ENCODE assay signal across 9 mouse cellular contexts in the genomic region with DNA sequence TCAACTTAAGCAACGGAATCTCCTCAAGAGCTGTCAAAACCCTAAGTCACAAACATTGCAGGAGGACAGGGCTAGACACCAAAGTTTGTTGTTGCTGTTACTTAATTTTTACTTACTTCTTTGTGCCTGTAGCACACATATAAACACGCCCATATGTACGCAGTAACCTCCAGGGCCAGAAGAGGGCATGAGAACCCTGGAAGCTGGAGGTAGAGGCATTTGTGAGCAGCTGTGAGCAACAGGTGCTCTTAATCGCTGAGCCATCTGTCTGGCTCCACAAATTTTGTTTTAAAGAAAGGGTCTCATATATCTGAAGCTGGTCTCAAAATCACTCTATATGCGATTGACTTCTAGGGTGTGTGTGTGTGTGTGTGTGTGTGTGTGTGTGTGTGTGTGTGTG. TPM values are rescaled to one million over a fixed set of nuclear protein-coding genes. Genes with fewer than 3 reads are reported as not detected.
A peak's percentile ranks its signal among the peaks of the same experiment; 100 is the strongest.
DNase-seq lines count a peak whose midpoint lies in the region; ATAC-seq and TF ChIP-seq lines count a peak whose summit lies in the region.
"Had no signal": no experiment of that assay in that cellular context is flagged by ENCODE, and none has a peak within 500 bp of the region (broad histone marks: within the 10 kb centered on the region; RNA-seq: fewer than 3 reads in every experiment).

No protein-coding gene starts in this region.

- peak; percentile 20; the same call in 1 of the 2 replicates for TF ChIP-seq CTCF in embryonic fibroblast, embryonic 13.5 days (IDR thresholded peaks at IDR 0.05; ENCODE audit: borderline replicate concordance, insufficient read depth, low read length)
- peak; percentile 78 for TF ChIP-seq CTCF in liver, postnatal 0 days (IDR thresholded peaks at IDR 0.05; ENCODE audit: low read depth)

- peaks cover 8% of the 10 kb centered on the region; the same call in 1 of the 2 replicates for H3K4me1 ChIP-seq in midbrain, embryonic 11.5 days (ENCODE audit: control insufficient read depth, insufficient read depth, low read length)
- H3K4me1 ChIP-seq in midbrain, embryonic 15.5 days = peaks cover 9% of the 10 kb centered on the region
- 0 out of 2 replicates have a peak, but pooled peaks cover 2% of the 10 kb centered on the region for H3K4me1 ChIP-seq in embryonic fibroblast, embryonic 13.5 days (ENCODE audit: control insufficient read depth, insufficient read depth, low read length)
- H3K4me1 ChIP-seq in liver, postnatal 0 days (ENCODE audit: insufficient read depth) = peaks cover 6% of the 10 kb centered on the region; the same call in 1 of the 2 replicates

- H3K9ac ChIP-seq in midbrain, embryonic 11.5 days (ENCODE audit: low read length) = no peak overlapping the region
- no peak overlapping the region for H3K9ac ChIP-seq in midbrain, embryonic 15.5 days
- H3K9ac ChIP-seq in liver, postnatal 0 days (replicated peaks) = no peak overlapping the region
- H3K9ac ChIP-seq: hindbrain, embryonic 15.5 days had no signal

- H3K4me3 ChIP-seq in midbrain, embryonic 11.5 days (ENCODE audit: low read depth, low read length) = no peak overlapping the region
- no peak overlapping the region for H3K4me3 ChIP-seq in midbrain, embryonic 15.5 days
- no peak overlapping the region for H3K4me3 ChIP-seq in embryonic fibroblast, embryonic 13.5 days (ENCODE audit: insufficient read depth, low read length)
- no peak overlapping the region for H3K4me3 ChIP-seq in liver, postnatal 0 days (ENCODE audit: low read depth, low read length)
- H3K4me3 ChIP-seq: hindbrain, embryonic 15.5 days had no signal

- no peak overlapping the region for H3K27ac ChIP-seq in midbrain, embryonic 11.5 days (ENCODE audit: low read depth, low read length)
- no peak overlapping the region for H3K27ac ChIP-seq in midbrain, embryonic 15.5 days
- H3K27ac ChIP-seq in embryonic fibroblast, embryonic 13.5 days (ENCODE audit: insufficient read depth, low read length) = no peak overlapping the region
- H3K27ac ChIP-seq in liver, postnatal 0 days (ENCODE audit: low read depth) = peak overlapping the region; percentile 39; the same call in 1 of the 2 replicates
- H3K27ac ChIP-seq: hindbrain, embryonic 15.5 days had no signal

- H3K9me3 ChIP-seq in midbrain, embryonic 11.5 days (ENCODE audit: control insufficient read depth, low read length) = no peaks in the 10 kb centered on the region
- H3K9me3 ChIP-seq in midbrain, embryonic 15.5 days = no peaks in the 10 kb centered on the region
- H3K9me3 ChIP-seq in liver, postnatal 0 days (ENCODE audit: low read length) = no peaks in the 10 kb centered on the region
- H3K9me3 ChIP-seq: hindbrain, embryonic 15.5 days had no signal

- TF ChIP-seq POLR2A in embryonic fibroblast, embryonic 13.5 days (IDR thresholded peaks at IDR 0.05; ENCODE audit: low read depth, low read length) = no peak

- no peaks in the 10 kb centered on the region; the same call in 1 of the 2 replicates for H3K36me3 ChIP-seq in midbrain, embryonic 11.5 days (ENCODE audit: control insufficient read depth, insufficient read depth, low read length)
- H3K36me3 ChIP-seq in midbrain, embryonic 15.5 days (replicated peaks) = no peaks in the 10 kb centered on the region
- peaks cover 6% of the 10 kb centered on the region; the same call in 1 of the 2 replicates for H3K36me3 ChIP-seq in liver, postnatal 0 days (replicated peaks; ENCODE audit: insufficient read depth, low read length)
- H3K36me3 ChIP-seq: hindbrain, embryonic 15.5 days had no signal

- no peaks in the 10 kb centered on the region for H3K27me3 ChIP-seq in midbrain, embryonic 11.5 days (ENCODE audit: control insufficient read depth, insufficient read depth, low read length)
- H3K27me3 ChIP-seq in midbrain, embryonic 15.5 days (replicated peaks) = no peaks in the 10 kb centered on the region
- no peaks in the 10 kb centered on the region for H3K27me3 ChIP-seq in liver, postnatal 0 days (ENCODE audit: insufficient read depth, low read length)
- H3K27me3 ChIP-seq: hindbrain, embryonic 15.5 days had no signal

- peak; percentile 58 for DNase-seq in adrenal gland, postnatal 14 days
- DNase-seq in adrenal gland, adult 2 months = no peak
- DNase-seq in midbrain, embryonic 11.5 days (ENCODE audit: low spot score, missing footprints) = peak; percentile 89
- DNase-seq in liver, postnatal 0 days = peak; percentile 67
- DNase-seq in thymus, postnatal 25 days = peak; percentile 69
- no peak for DNase-seq in cerebellum, postnatal 36 days

- TF ChIP-seq EP300 in liver, postnatal 0 days (IDR thresholded peaks at IDR 0.05; ENCODE audit: low read depth) = no peak

- WGBS in midbrain, embryonic 11.5 days = 61% methylated on average over 5 of the region's 5 CpGs
- WGBS in midbrain, embryonic 15.5 days = 53% methylated on average over 5 of the region's 5 CpGs
- 64% methylated on average over 5 of the region's 5 CpGs for WGBS in liver, postnatal 0 days (ENCODE audit: insufficient replicate concordance)

- ATAC-seq in midbrain, embryonic 11.5 days (ENCODE audit: low FRiP score) = no peak
- ATAC-seq in midbrain, embryonic 15.5 days (replicated peaks) = no peak
- peak; percentile 29; the same call in 1 of the 2 replicates for ATAC-seq in liver, postnatal 0 days

- no peak overlapping the region for H3K4me2 ChIP-seq in midbrain, embryonic 11.5 days
- no peak overlapping the region for H3K4me2 ChIP-seq in midbrain, embryonic 15.5 days
- H3K4me2 ChIP-seq in liver, postnatal 0 days (ENCODE audit: low read depth, low read length) = no peak overlapping the region
- H3K4me2 ChIP-seq: hindbrain, embryonic 15.5 days had no signal

RNA-seq across cellular contexts. Expression of gene Pex11g, which starts 3.2 kb away (rescaled TPM):
- total RNA-seq in adrenal gland, postnatal 14 days (2021) = 12.8 and 13.5 TPM in 2 replicates
- 10 to 100 TPM; 10.4 TPM for total RNA-seq in adrenal gland, adult 2 months (2021)
- 11.8 and 16.9 TPM in 2 replicates for polyA plus RNA-seq in adrenal gland, adult 2 months (2012; rRNA removed)
- 1.8 and 2.8 TPM in 2 replicates for polyA plus RNA-seq in midbrain, embryonic 11.5 days (2014; fragmentation: Nextera tagmentation; extraction: Ambion mirVana)
- polyA plus RNA-seq in midbrain, embryonic 15.5 days (2015; fragmentation: Nextera tagmentation; extraction: Ambion mirVana) = 4.9 and 5.4 TPM in 2 replicates
- polyA plus RNA-seq in embryonic fibroblast, embryonic 13.5 days (2011; ENCODE audit: insufficient read length, low read depth, missing spikeins) = 3.8 and 5.9 TPM in 2 replicates
- 14.8 and 14.9 TPM in 2 replicates for polyA plus RNA-seq in liver, postnatal 0 days (2015; fragmentation: Nextera tagmentation; extraction: Ambion mirVana)

RNA-seq across cellular contexts. Expression of gene Tex45, which starts 6.4 kb away (rescaled TPM):
- total RNA-seq in adrenal gland, postnatal 14 days (2021) = not detected in 2 replicates
- total RNA-seq in adrenal gland, adult 2 months (2021) = under 1 TPM in 1 of 2 experiments, not detected in 1; 0.17 TPM
- polyA plus RNA-seq in adrenal gland, adult 2 months (2012; rRNA removed) = 0.16 and 0.17 TPM in 2 replicates
- polyA plus RNA-seq in midbrain, embryonic 11.5 days (2014; fragmentation: Nextera tagmentation; extraction: Ambion mirVana) = 0.23 TPM in 1 of 2 replicates, not detected in the other
- polyA plus RNA-seq in midbrain, embryonic 15.5 days (2015; fragmentation: Nextera tagmentation; extraction: Ambion mirVana) = 0.23 and 0.49 TPM in 2 replicates
- not detected in 2 replicates for polyA plus RNA-seq in embryonic fibroblast, embryonic 13.5 days (2011; ENCODE audit: insufficient read length, low read depth, missing spikeins)
- polyA plus RNA-seq in liver, postnatal 0 days (2015; fragmentation: Nextera tagmentation; extraction: Ambion mirVana) = not detected in 2 replicates

RNA-seq across cellular contexts. Expression of gene Zfp358, which starts 28.6 kb away (rescaled TPM):
- 19.2 and 24.7 TPM in 2 replicates for total RNA-seq in adrenal gland, postnatal 14 days (2021)
- 10 to 100 TPM; 22.5 to 23.2 TPM for total RNA-seq in adrenal gland, adult 2 months (2021)
- 80.1 and 81.3 TPM in 2 replicates for polyA plus RNA-seq in adrenal gland, adult 2 months (2012; rRNA removed)
- 30.2 and 31.3 TPM in 2 replicates for polyA plus RNA-seq in midbrain, embryonic 11.5 days (2014; fragmentation: Nextera tagmentation; extraction: Ambion mirVana)
- polyA plus RNA-seq in midbrain, embryonic 15.5 days (2015; fragmentation: Nextera tagmentation; extraction: Ambion mirVana) = 83.9 and 89.2 TPM in 2 replicates
- polyA plus RNA-seq in embryonic fibroblast, embryonic 13.5 days (2011; ENCODE audit: insufficient read length, low read depth, missing spikeins) = 27.2 and 28.5 TPM in 2 replicates
- polyA plus RNA-seq in liver, postnatal 0 days (2015; fragmentation: Nextera tagmentation; extraction: Ambion mirVana) = 4.9 and 6.3 TPM in 2 replicates

RNA-seq across cellular contexts. Expression of gene Mcoln1, which starts 35.9 kb away (rescaled TPM):
- 31.8 and 37.5 TPM in 2 replicates for total RNA-seq in adrenal gland, postnatal 14 days (2021)
- 10 to 100 TPM; 42.5 to 45.0 TPM for total RNA-seq in adrenal gland, adult 2 months (2021)
- polyA plus RNA-seq in adrenal gland, adult 2 months (2012; rRNA removed) = 1,409 and 1,463 TPM in 2 replicates
- polyA plus RNA-seq in midbrain, embryonic 11.5 days (2014; fragmentation: Nextera tagmentation; extraction: Ambion mirVana) = 44.6 and 47.5 TPM in 2 replicates
- 126 and 130 TPM in 2 replicates for polyA plus RNA-seq in midbrain, embryonic 15.5 days (2015; fragmentation: Nextera tagmentation; extraction: Ambion mirVana)
- polyA plus RNA-seq in embryonic fibroblast, embryonic 13.5 days (2011; ENCODE audit: insufficient read length, low read depth, missing spikeins) = 48.1 and 58.9 TPM in 2 replicates
- 19.9 and 20.6 TPM in 2 replicates for polyA plus RNA-seq in liver, postnatal 0 days (2015; fragmentation: Nextera tagmentation; extraction: Ambion mirVana)

RNA-seq across cellular contexts. Expression of gene Pnpla6, which starts 50.9 kb away (rescaled TPM):
- 29.9 and 41.0 TPM in 2 replicates for total RNA-seq in adrenal gland, postnatal 14 days (2021)
- 10 to 100 TPM; 35.2 to 38.8 TPM for total RNA-seq in adrenal gland, adult 2 months (2021)
- polyA plus RNA-seq in adrenal gland, adult 2 months (2012; rRNA removed) = 48.3 and 54.6 TPM in 2 replicates
- 15.6 and 15.8 TPM in 2 replicates for polyA plus RNA-seq in midbrain, embryonic 11.5 days (2014; fragmentation: Nextera tagmentation; extraction: Ambion mirVana)
- 42.5 and 45.5 TPM in 2 replicates for polyA plus RNA-seq in midbrain, embryonic 15.5 days (2015; fragmentation: Nextera tagmentation; extraction: Ambion mirVana)
- polyA plus RNA-seq in embryonic fibroblast, embryonic 13.5 days (2011; ENCODE audit: insufficient read length, low read depth, missing spikeins) = 16.5 and 28.0 TPM in 2 replicates
- 6.4 TPM in 2 replicates for polyA plus RNA-seq in liver, postnatal 0 days (2015; fragmentation: Nextera tagmentation; extraction: Ambion mirVana)

Comparison
In these comparisons a context has a peak if more than half of its experiments do, and no peak if none do; other contexts are left out.
1. DNase-seq: peak in adrenal gland, postnatal 14 days (single experiment), midbrain, embryonic 11.5 days (single experiment), liver, postnatal 0 days (single experiment) and thymus, postnatal 25 days (single experiment); none in adrenal gland, adult 2 months (single experiment) and cerebellum, postnatal 36 days (0 of 2).